Mouse (Mus musculus) forebrain, embryonic 16.5 days (tissue): Measurements from ENCODE around the gene Cdc20b. TPM values are rescaled to one million over a fixed set of nuclear protein-coding genes. Genes with fewer than 3 reads are reported as not detected.
A peak's percentile ranks its signal among the peaks of the same experiment; 100 is the strongest.

Source experiments
- ATAC-seq: fragments of 200-750 bp; cut with Nextera tagmentation; 2 replicates; pipeline ENCODE4 v1.8.0; 2017; ENCODE audit warnings: mild to moderate bottlenecking, moderate library complexity
- H3K27ac ChIP-seq: fragments of 300-500 bp; sonication (generic); 2 replicates; pipeline ENCODE4 v1.5.1; 2014; ENCODE audit warnings: low read length, control low read depth
- H3K27me3 ChIP-seq: fragments of 300-500 bp; sonication (generic); replicated peaks from 2 replicates; pipeline ENCODE4 v1.6.1; 2014; ENCODE audit warnings: low read length; ENCODE audit not compliant: control insufficient read depth, insufficient read depth
- H3K36me3 ChIP-seq: fragments of 300-500 bp; sonication (generic); 2 replicates; pipeline ENCODE4 v1.6.1; 2014; ENCODE audit not compliant: control insufficient read depth, insufficient read depth
- H3K4me1 ChIP-seq: fragments of 300-500 bp; sonication (generic); replicated peaks from 2 replicates; pipeline ENCODE4 v1.6.1; 2014; ENCODE audit warnings: low read length; ENCODE audit not compliant: control insufficient read depth, insufficient read depth
- H3K4me2 ChIP-seq: fragments of 300-500 bp; sonication (generic); 2 replicates; pipeline ENCODE4 v1.6.1; 2014; ENCODE audit warnings: mild to moderate bottlenecking, low read length, control low read depth
- H3K4me3 ChIP-seq: fragments of 300-500 bp; sonication (generic); replicated peaks from 2 replicates; pipeline ENCODE4 v1.5.1; 2014; ENCODE audit warnings: mild to moderate bottlenecking, low read length, control low read depth
- H3K9ac ChIP-seq: fragments of 300-500 bp; sonication (generic); replicated peaks from 2 replicates; pipeline ENCODE4 v1.6.1; 2014; ENCODE audit warnings: low read depth, low read length, control low read depth
- H3K9me3 ChIP-seq: fragments of 300-500 bp; sonication (generic); 2 replicates; pipeline ENCODE4 v1.6.1; 2016; ENCODE audit warnings: low read length; ENCODE audit not compliant: control insufficient read depth
- WGBS: fragments of 180-500 bp; shearing (Covaris S2); extraction: QIAGEN DNeasy Blood & Tissue Kit; methylation state at CpG from one replicate; pipeline ENCODE4 v1.1.7; 2014; 5-methylcytosine and 5-hydroxymethylcytosine counted together
- microRNA counts: library from miRNA; unstranded; fragments of <30 nt; microRNA quantifications from one replicate; lab custom pipeline; 2016
- microRNA-seq: library from miRNA; unstranded; fragments of <30 nt; microRNA quantifications from one replicate; pipeline ENCODE4, GENCODE M21; 2017
- polyA plus RNA-seq: library from polyadenylated mRNA; unstranded; fragments of >200 nt; fragmentation: Nextera tagmentation; extraction: Ambion mirVana; gene quantifications from 2 replicates; pipeline ENCODE4 v1.2.1, GENCODE M21; 2015

Cdc20b gene
- polyA plus RNA-seq, 1 experiment from 2014 or later, result 0.33 TPM

GRCm38 (mm10) chr13:113118977-113119376, 84.1 kb downstream of the Cdc20b start:
- Histone ChIP-seq H3K27me3 (no peaks in the 10 kb centered on the region), H3K4me2 (no peak overlapping the region), H3K4me3 (no peak overlapping the region), H3K27ac (no peak overlapping the region), H3K36me3 (no peaks in the 10 kb centered on the region), H3K9me3 (no peaks in the 10 kb centered on the region), H3K4me1 (no peaks in the 10 kb centered on the region), H3K9ac (no peak overlapping the region)
- no peak for ATAC-seq
- 37% methylated on average over 4 of the region's 4 CpGs for WGBS

GRCm38 (mm10) chr13:113120324-113121237, 85.7 kb downstream of the Cdc20b start:
- no peak overlapping the region for H3K9ac ChIP-seq
- no peaks in the 10 kb centered on the region for H3K27me3 ChIP-seq
- WGBS, result 91% methylated on average over 17 of the region's 17 CpGs
- no peak overlapping the region for H3K4me2 ChIP-seq
- no peak overlapping the region for H3K27ac ChIP-seq
- H3K9me3 ChIP-seq, result no peaks in the 10 kb centered on the region
- H3K4me3 ChIP-seq, result no peak overlapping the region
- H3K4me1 ChIP-seq, result no peaks in the 10 kb centered on the region
- ATAC-seq, result no peak
- no peaks in the 10 kb centered on the region for H3K36me3 ChIP-seq

GRCm38 (mm10) chr13:113121326-113121725, 86.4 kb downstream of the Cdc20b start:
- 87% methylated on average over 14 of the region's 14 CpGs for WGBS
- Histone ChIP-seq H3K4me2 (no peak overlapping the region), H3K4me1 (no peaks in the 10 kb centered on the region), H3K9me3 (no peaks in the 10 kb centered on the region), H3K36me3 (no peaks in the 10 kb centered on the region), H3K27me3 (no peaks in the 10 kb centered on the region), H3K27ac (no peak overlapping the region), H3K9ac (no peak overlapping the region), H3K4me3 (no peak overlapping the region)
- no peak for ATAC-seq

- Histone ChIP-seq H3K4me2 (no peak overlapping the region), H3K36me3 (no peaks in the 10 kb centered on the region), H3K9ac (no peak overlapping the region), H3K4me3 (no peak overlapping the region), H3K27me3 (no peaks in the 10 kb centered on the region), H3K27ac (no peak overlapping the region), H3K9me3 (no peaks in the 10 kb centered on the region), H3K4me1 (no peaks in the 10 kb centered on the region)
- WGBS, result 70% methylated on average over 1 of the region's 1 CpGs
- peak; percentile 73 for ATAC-seq
Observed at GRCm38 (mm10) chr13:113129974-113130373, 95.1 kb downstream of the Cdc20b start.

- 92% methylated on average over 1 of the region's 1 CpGs for WGBS
- no peaks in the 10 kb centered on the region for H3K4me1 ChIP-seq
- no peaks in the 10 kb centered on the region for H3K9me3 ChIP-seq
- no peak overlapping the region for H3K27ac ChIP-seq
- H3K4me2 ChIP-seq, result no peak overlapping the region
- no peak overlapping the region for H3K4me3 ChIP-seq
- no peaks in the 10 kb centered on the region for H3K27me3 ChIP-seq
- no peak for ATAC-seq
- no peaks in the 10 kb centered on the region for H3K36me3 ChIP-seq
- H3K9ac ChIP-seq, result no peak overlapping the region
Observed at GRCm38 (mm10) chr13:113139597-113139996, 104.7 kb downstream of the Cdc20b start.

MicroRNAs encoded within 50 kb of the gene (microRNA counts, 519-probe panel; counts per million panel counts)
- microRNA mmu-miR-449a (lab: Ali Mortazavi, UCI) (2,795 counts per million, percentile 72 among the panel's probes with 10 or more counts), microRNA mmu-miR-449b (lab: Ali Mortazavi, UCI) (795 counts per million, percentile 5 among the panel's probes with 10 or more counts), microRNA mmu-miR-449c (lab: Ali Mortazavi, UCI) (not detected)

Small RNA genes lying within 50 kb of the gene (microRNA-seq; reads per million reads assigned to microRNA genes)
- gene Mir449a (2,702 reads per million, percentile 85 among the genes with 10 or more reads in this experiment), gene Mir449b (2.7 reads per million, percentile 9 among the genes with 10 or more reads in this experiment), gene Mir449c (2.7 reads per million, percentile 9 among the genes with 10 or more reads in this experiment)

Other genes starting within 250 kb of the Cdc20b start
- gene Plpp1, start 234.3 kb upstream of the Cdc20b start, polyA plus RNA-seq, result 44.7 and 49.2 TPM in 2 replicates
- 69.4 and 76.9 TPM in 2 replicates for gene Mtrex, start 107.7 kb upstream of the Cdc20b start, polyA plus RNA-seq
- gene Dhx29, start 107.7 kb upstream of the Cdc20b start, polyA plus RNA-seq, result 25.9 and 28.5 TPM in 2 replicates
- 0.51 and 1.4 TPM in 2 replicates for gene Ccno, start 47.3 kb upstream of the Cdc20b start, polyA plus RNA-seq
- 0.20 and 0.66 TPM in 2 replicates for gene Mcidas, start 41.3 kb upstream of the Cdc20b start, polyA plus RNA-seq
- gene Gpx8, start 11.3 kb downstream of the Cdc20b start, polyA plus RNA-seq, result 39.0 and 44.8 TPM in 2 replicates
- gene Gzma, start 65.9 kb downstream of the Cdc20b start, polyA plus RNA-seq, result 0.29 TPM in 1 of 2 replicates, not detected in the other
- 0.84 and 1.2 TPM in 2 replicates for gene Esm1, start 174.5 kb downstream of the Cdc20b start, polyA plus RNA-seq
- gene Gzmk, start 190.8 kb downstream of the Cdc20b start, polyA plus RNA-seq, result 0.16 TPM in 1 of 2 replicates, not detected in the other